Mouse (Mus musculus) hindbrain, embryonic 11.5 days (tissue): Measurements from ENCODE around the gene Olfr221. TPM values are rescaled to one million over a fixed set of nuclear protein-coding genes. Genes with fewer than 3 reads are reported as not detected.

Experiments
- ATAC-seq: fragments of 200-750 bp; cut with Nextera tagmentation; 2 replicates; pipeline ENCODE4 v1.8.0; 2017; ENCODE audit warnings: mild to moderate bottlenecking, moderate TSS enrichment, moderate library complexity; ENCODE audit not compliant: low FRiP score
- DNase-seq: peaks from one replicate; pipeline ENCODE4 v3.0.0-alpha.2; 2015; ENCODE audit warnings: low spot score
- H3K27ac ChIP-seq: fragments of 300-500 bp; sonication (generic); 2 replicates; pipeline ENCODE4 v1.5.1; 2014; ENCODE audit warnings: mild to moderate bottlenecking, low read depth, low read length
- H3K27me3 ChIP-seq: fragments of 300-500 bp; sonication (generic); 2 replicates; pipeline ENCODE4 v1.6.1; 2014; ENCODE audit warnings: mild to moderate bottlenecking, low read length, moderate library complexity, mixed read lengths; ENCODE audit not compliant: control insufficient read depth, insufficient read depth
- H3K36me3 ChIP-seq: fragments of 300-500 bp; sonication (generic); 2 replicates; pipeline ENCODE4 v1.6.1; 2014; ENCODE audit warnings: mild to moderate bottlenecking, low read length, moderate library complexity, mixed read lengths; ENCODE audit not compliant: control insufficient read depth, insufficient read depth
- H3K4me1 ChIP-seq: fragments of 300-500 bp; sonication (generic); replicated peaks from 2 replicates; pipeline ENCODE4 v1.6.1; 2014; ENCODE audit warnings: low read length, mixed read lengths; ENCODE audit not compliant: control insufficient read depth, insufficient read depth
- H3K4me2 ChIP-seq: fragments of 300-500 bp; sonication (generic); replicated peaks from 2 replicates; pipeline ENCODE4 v1.6.1; 2014; ENCODE audit warnings: mild to moderate bottlenecking, low read depth, low read length
- H3K4me3 ChIP-seq: fragments of 300-500 bp; sonication (generic); 2 replicates; pipeline ENCODE4 v1.5.1; 2014; ENCODE audit warnings: low read depth, low read length
- H3K9ac ChIP-seq: fragments of 300-500 bp; sonication (generic); 2 replicates; pipeline ENCODE4 v1.6.1; 2014; ENCODE audit warnings: low read depth, low read length
- H3K9me3 ChIP-seq: fragments of 300-500 bp; sonication (generic); 2 replicates; pipeline ENCODE4 v1.6.1; 2016; ENCODE audit warnings: low read length; ENCODE audit not compliant: control insufficient read depth
- WGBS: fragments of 180-500 bp; shearing (Covaris S2); extraction: QIAGEN DNeasy Blood & Tissue Kit; methylation state at CpG from one replicate; pipeline ENCODE4 v1.1.7; 2014; 5-methylcytosine and 5-hydroxymethylcytosine counted together
- polyA plus RNA-seq: library from polyadenylated mRNA; unstranded; fragments of >200 nt; fragmentation: Nextera tagmentation; extraction: Ambion mirVana; gene quantifications from 2 replicates; pipeline ENCODE4 v1.2.1, GENCODE M21; 2014

Gene Olfr221
- polyA plus RNA-seq, 1 experiment from 2014 or later, result not detected

GRCm38 (mm10) chr14:52021568-52022212 is 20.6 kb downstream of the Olfr221 start:
- no peak for DNase-seq
- no peaks in the 10 kb centered on the region for H3K27me3 ChIP-seq
- H3K36me3 ChIP-seq, result no peaks in the 10 kb centered on the region
- ATAC-seq, result no peak
- H3K4me2 ChIP-seq, result no peak overlapping the region
- H3K9me3 ChIP-seq, result no peaks in the 10 kb centered on the region
- WGBS, result 90% methylated on average over 8 of the region's 8 CpGs
- no peak overlapping the region for H3K27ac ChIP-seq
- no peak overlapping the region for H3K4me3 ChIP-seq
- H3K4me1 ChIP-seq, result peaks cover 8% of the 10 kb centered on the region
- no peak overlapping the region for H3K9ac ChIP-seq

DNA sequence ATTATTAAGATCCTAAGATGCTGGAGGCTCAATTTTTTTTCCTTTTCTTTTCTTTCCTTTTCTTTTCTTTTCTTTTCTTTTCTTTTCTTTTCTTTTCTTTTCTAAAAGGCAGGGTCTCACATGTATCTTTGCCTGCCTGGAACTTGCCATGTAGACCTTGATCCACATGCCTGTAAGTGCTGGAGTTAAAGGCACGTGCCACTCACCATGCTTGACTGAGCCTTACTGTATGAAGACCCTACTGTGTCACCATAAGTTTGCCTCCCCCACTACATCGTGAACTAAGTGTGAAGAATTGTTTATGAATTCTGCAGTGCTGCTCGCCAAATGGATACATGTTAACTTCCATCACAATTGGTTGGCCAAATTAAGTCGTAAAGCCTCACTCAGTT is 21.1 kb downstream of the Olfr221 start:
- no peak overlapping the region for H3K9ac ChIP-seq
- WGBS, result 75% methylated on average over 4 of the region's 4 CpGs
- ATAC-seq (no peak), DNase-seq (no peak)
- H3K27ac ChIP-seq, result no peak overlapping the region; the same call in 1 of the 2 replicates
- no peaks in the 10 kb centered on the region for H3K27me3 ChIP-seq
- H3K9me3 ChIP-seq, result no peaks in the 10 kb centered on the region
- H3K4me3 ChIP-seq, result 0 out of 2 replicates have a peak overlapping the region, but pooled peaks have one; percentile 53
- no peaks in the 10 kb centered on the region for H3K36me3 ChIP-seq
- no peak overlapping the region for H3K4me2 ChIP-seq
- H3K4me1 ChIP-seq, result peaks cover 8% of the 10 kb centered on the region

- ATAC-seq, result peak; percentile 46
These were observed 21.6 kb downstream of the Olfr221 start, which contains the start of gene Zfp219 for GRCm38 (mm10) chr14:52020486-52021137. Gene Zfp219 (minus strand): TSS chr14:52020733.

DNA sequence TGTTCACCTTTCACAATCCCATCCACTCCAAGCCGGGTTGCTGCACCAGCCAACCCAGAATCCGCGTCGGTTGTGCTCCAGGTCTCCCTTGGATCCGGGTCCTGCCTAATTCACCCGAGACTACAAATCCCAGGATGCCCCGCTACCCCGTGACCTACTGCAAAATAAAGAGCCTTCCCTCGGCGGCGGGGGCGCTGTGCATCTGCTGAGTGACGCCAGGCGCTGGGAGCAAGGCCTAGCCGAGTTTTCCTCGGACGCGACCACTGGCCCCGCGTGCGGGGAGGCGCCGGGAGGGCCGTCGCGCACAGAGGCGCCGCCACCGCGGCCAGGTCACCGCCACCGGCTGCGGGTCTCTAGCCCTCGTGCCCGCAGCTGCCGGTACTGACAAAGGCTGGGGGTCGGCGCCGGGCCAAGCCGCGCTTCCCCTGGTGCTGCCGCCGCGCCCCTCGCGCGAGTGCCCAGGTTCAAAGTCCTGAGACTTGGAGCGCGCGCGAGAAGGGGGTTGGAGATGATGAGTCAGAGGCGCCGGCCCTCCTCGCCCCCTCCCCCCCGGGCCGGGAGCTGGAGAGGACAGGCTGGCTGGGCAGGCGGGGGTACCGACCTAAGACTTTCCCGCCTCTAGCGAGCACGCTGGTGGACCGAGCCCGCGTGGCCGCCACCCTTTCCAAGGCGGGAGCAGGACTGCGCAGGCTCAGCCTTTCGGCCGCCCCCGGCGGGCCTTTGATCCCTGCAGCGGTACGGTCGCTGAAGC is 22.5 kb downstream of the Olfr221 start:
- Histone ChIP-seq H3K36me3 (no peaks in the 10 kb centered on the region), H3K4me2 (peak overlapping the region; percentile 60), H3K27me3 (no peaks in the 10 kb centered on the region), H3K27ac (peak overlapping the region; percentile 97), H3K4me3 (peak overlapping the region; percentile 53), H3K9ac (peak overlapping the region; percentile 92), H3K4me1 (peaks cover 16% of the 10 kb centered on the region), H3K9me3 (no peaks in the 10 kb centered on the region)
- DNase-seq (peak; percentile 98), ATAC-seq (peak; percentile 92)
- WGBS, result under 1% methylated on average over 65 of the region's 74 CpGs

More at GRCm38 (mm10) chr14:52020486-52021137, 21.6 kb downstream of the Olfr221 start, which contains the start of gene Zfp219:
- peak; percentile 73 for DNase-seq
- H3K27ac ChIP-seq, result peak within 1 kb of the TSS; percentile 97
- H3K4me1 ChIP-seq, result peaks cover 13% of the 10 kb centered on the region
- WGBS, result 12% methylated on average over 15 of the region's 15 CpGs
- no peaks in the 10 kb centered on the region for H3K9me3 ChIP-seq
- H3K4me2 ChIP-seq, result peak within 1 kb of the TSS; percentile 60
- peak within 1 kb of the TSS; percentile 92 for H3K9ac ChIP-seq
- H3K27me3 ChIP-seq, result no peaks in the 10 kb centered on the region
- H3K36me3 ChIP-seq, result no peaks in the 10 kb centered on the region
- peak within 1 kb of the TSS; percentile 53 for H3K4me3 ChIP-seq

DNA sequence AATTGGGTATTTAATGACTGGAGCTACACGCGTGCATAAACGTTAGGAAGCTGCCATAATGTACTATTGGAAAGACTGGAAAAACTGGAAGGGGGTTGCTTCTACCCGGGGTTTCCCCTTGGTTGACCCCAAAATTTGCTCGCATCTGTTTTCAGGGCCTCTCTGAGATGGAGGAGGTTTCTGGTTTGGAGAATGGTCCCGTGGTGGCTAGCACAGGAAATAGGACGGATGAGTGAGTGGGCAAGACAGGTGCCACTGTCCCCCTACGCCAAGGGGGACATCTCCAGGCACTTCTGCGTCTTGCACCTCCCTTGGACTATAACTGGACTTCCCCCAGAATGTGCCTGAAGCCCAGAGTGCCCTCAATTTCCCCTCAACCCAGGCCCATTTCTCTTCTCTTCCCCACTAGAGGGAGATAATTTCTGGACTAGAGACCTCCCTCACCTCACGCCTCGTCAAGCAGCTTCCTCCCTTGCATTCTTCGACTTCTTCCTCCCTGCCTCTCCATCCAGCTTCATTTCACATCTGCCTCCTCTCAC is 23.1 kb downstream of the Olfr221 start:
- Histone ChIP-seq H3K9me3 (no peaks in the 10 kb centered on the region), H3K4me1 (peaks cover 16% of the 10 kb centered on the region), H3K9ac (peak overlapping the region; percentile 92), H3K27me3 (no peaks in the 10 kb centered on the region), H3K4me2 (peak overlapping the region; percentile 60), H3K4me3 (peak overlapping the region; percentile 53), H3K27ac (peak overlapping the region; percentile 97), H3K36me3 (no peaks in the 10 kb centered on the region)
- WGBS, result 38% methylated on average over 12 of the region's 12 CpGs
- ATAC-seq (no peak), DNase-seq (no peak)

GRCm38 (mm10) chr14:52018248-52019050 is 23.8 kb downstream of the Olfr221 start:
- Histone ChIP-seq H3K4me3 (peak overlapping the region; percentile 53; the same call in 1 of the 2 replicates), H3K9ac (peak overlapping the region; percentile 92; the same call in 1 of the 2 replicates), H3K4me1 (peaks cover 16% of the 10 kb centered on the region), H3K4me2 (peak overlapping the region; percentile 60), H3K27me3 (no peaks in the 10 kb centered on the region), H3K27ac (peak overlapping the region; percentile 97), H3K36me3 (no peaks in the 10 kb centered on the region), H3K9me3 (no peaks in the 10 kb centered on the region)
- ATAC-seq, result no peak
- WGBS, result 86% methylated on average over 15 of the region's 15 CpGs
- DNase-seq, result no peak

GRCm38 (mm10) chr14:52017662-52018061 is 24.6 kb downstream of the Olfr221 start:
- Histone ChIP-seq H3K36me3 (no peaks in the 10 kb centered on the region), H3K9ac (no peak overlapping the region), H3K9me3 (no peaks in the 10 kb centered on the region), H3K4me1 (peaks cover 13% of the 10 kb centered on the region), H3K27ac (no peak overlapping the region), H3K27me3 (no peaks in the 10 kb centered on the region), H3K4me3 (no peak overlapping the region), H3K4me2 (no peak overlapping the region)
- no peak for ATAC-seq
- 87% methylated on average over 4 of the region's 4 CpGs for WGBS
- no peak for DNase-seq
